Mouse (Mus musculus) embryonic fibroblast, embryonic 13.5 days (primary cell): ENCODE measurements around the gene Sdcbp2. TPM values are rescaled to one million over a fixed set of nuclear protein-coding genes. Genes with fewer than 3 reads are reported as not detected.

Source experiments
- H3K27ac ChIP-seq: 2 replicates; pipeline ENCODE4 v1.5.1; 2012; ENCODE audit warnings: low read length, control low read depth, inconsistent platforms; ENCODE audit not compliant: insufficient read depth
- H3K4me1 ChIP-seq: 2 replicates; pipeline ENCODE4 v1.6.1; 2011; ENCODE audit warnings: low read length; ENCODE audit not compliant: control insufficient read depth, insufficient read depth
- H3K4me3 ChIP-seq: 2 replicates; pipeline ENCODE4 v1.5.1; 2011; ENCODE audit warnings: mild to moderate bottlenecking, control low read depth, low read length; ENCODE audit not compliant: insufficient read depth
- CTCF ChIP-seq: IDR thresholded peaks from 2 replicates; pipeline ENCODE4 v1.5.1; 2011; ENCODE audit warnings: mild to moderate bottlenecking, control low read depth, low read length, moderate library complexity, borderline replicate concordance; ENCODE audit not compliant: insufficient read depth
- POLR2A ChIP-seq: IDR thresholded peaks from 2 replicates; pipeline ENCODE4 v1.6.1; 2011; ENCODE audit warnings: low read depth, mild to moderate bottlenecking, control low read depth, low read length, moderate library complexity
- polyA plus RNA-seq: library from polyadenylated mRNA; stranded (reverse); fragments of >200 nt; gene quantifications from 2 replicates; pipeline ENCODE4 v1.2.4, GENCODE M21; 2011; ENCODE audit warnings: low read depth; ENCODE audit not compliant: missing spikeins, insufficient read length

Sdcbp2 gene
- polyA plus RNA-seq, 1 experiment: 0.86 TPM

GRCm38 (mm10) chr2:151542323-151543062, 29.9 kb upstream of the Sdcbp2 start, which contains the start of gene Fkbp1a:
TSS of gene Fkbp1a (plus strand) at chr2:151542483.
- peak within 1 kb of the TSS; percentile 98 for H3K4me3 ChIP-seq
- H3K4me1 ChIP-seq: peaks cover 8% of the 10 kb centered on the region; the same call in 1 of the 2 replicates
- TF ChIP-seq CTCF (no peak), POLR2A (peak; percentile 95)
- peak within 1 kb of the TSS; percentile 94 for H3K27ac ChIP-seq

GRCm38 (mm10) chr2:151543063-151543895, 29.1 kb upstream of the Sdcbp2 start:
- peak; percentile 46 for TF ChIP-seq POLR2A
- TF ChIP-seq CTCF: no peak
- peak overlapping the region; percentile 94 for H3K27ac ChIP-seq
- H3K4me1 ChIP-seq: peaks cover 8% of the 10 kb centered on the region; the same call in 1 of the 2 replicates
- peak overlapping the region; percentile 98 for H3K4me3 ChIP-seq

GRCm38 (mm10) chr2:151544673-151545072, 27.7 kb upstream of the Sdcbp2 start:
- peak overlapping the region; percentile 98 for H3K4me3 ChIP-seq
- TF ChIP-seq POLR2A: no peak
- TF ChIP-seq CTCF: no peak

GRCm38 (mm10) chr2:151546571-151546970, 25.9 kb upstream of the Sdcbp2 start:
- no peak overlapping the region for H3K4me3 ChIP-seq
- H3K27ac ChIP-seq: no peak overlapping the region
- TF ChIP-seq CTCF (no peak), POLR2A (no peak)
- peaks cover 15% of the 10 kb centered on the region for H3K4me1 ChIP-seq

More at GRCm38 (mm10) chr2:151544673-151545072, 27.7 kb upstream of the Sdcbp2 start:
- peaks cover 15% of the 10 kb centered on the region for H3K4me1 ChIP-seq
- no peak overlapping the region for H3K27ac ChIP-seq

GRCm38 (mm10) chr2:151549615-151550121, 22.8 kb upstream of the Sdcbp2 start:
- Histone ChIP-seq H3K4me3 (no peak overlapping the region), H3K4me1 (peaks cover 14% of the 10 kb centered on the region), H3K27ac (no peak overlapping the region)
- no peak for TF ChIP-seq POLR2A
- no peak for TF ChIP-seq CTCF

GRCm38 (mm10) chr2:151562930-151563921, 9.2 kb upstream of the Sdcbp2 start:
- H3K4me3 ChIP-seq: no peak overlapping the region
- no peak for TF ChIP-seq POLR2A
- no peak for TF ChIP-seq CTCF
- no peak overlapping the region for H3K27ac ChIP-seq
- peaks cover 8% of the 10 kb centered on the region for H3K4me1 ChIP-seq

GRCm38 (mm10) chr2:151564006-151564405, 8.4 kb upstream of the Sdcbp2 start:
- Histone ChIP-seq H3K27ac (0 out of 2 replicates have a peak overlapping the region, but pooled peaks have one; percentile 63), H3K4me1 (peaks cover 8% of the 10 kb centered on the region), H3K4me3 (no peak overlapping the region)
- no peak for TF ChIP-seq CTCF
- TF ChIP-seq POLR2A: no peak

- Histone ChIP-seq H3K4me1 (peaks cover 8% of the 10 kb centered on the region), H3K27ac (peak overlapping the region; percentile 63), H3K4me3 (no peak overlapping the region)
- TF ChIP-seq CTCF: no peak
- no peak for TF ChIP-seq POLR2A
Measured at GRCm38 (mm10) chr2:151564986-151565385, 7.4 kb upstream of the Sdcbp2 start.

- TF ChIP-seq POLR2A (no peak), CTCF (no peak)
- H3K27ac ChIP-seq: no peak overlapping the region
- H3K4me3 ChIP-seq: no peak overlapping the region
- peaks cover 11% of the 10 kb centered on the region for H3K4me1 ChIP-seq
Measured at GRCm38 (mm10) chr2:151566856-151567255, 5.6 kb upstream of the Sdcbp2 start.
